Mouse (Mus musculus) limb, embryonic 14.5 days (tissue): ENCODE data around the gene Pold2. TPM values are rescaled to one million over a fixed set of nuclear protein-coding genes. Genes with fewer than 3 reads are reported as not detected.

Experiments
- ATAC-seq: fragments of 200-750 bp; cut with Nextera tagmentation; 2 replicates; pipeline ENCODE4 v1.8.0; 2017; ENCODE audit warnings: low read depth, moderate number of reproducible peaks, moderate TSS enrichment; ENCODE audit not compliant: low FRiP score
- DNase-seq: peaks from one replicate; pipeline ENCODE4 v3.0.0-alpha.2; 2015; ENCODE audit warnings: low spot score
- H3K27ac ChIP-seq: fragments of 300-500 bp; sonication (generic); replicated peaks from 2 replicates; pipeline ENCODE4 v1.5.1; 2014; ENCODE audit warnings: low read depth, mild to moderate bottlenecking, low read length, moderate library complexity, mixed read lengths
- H3K27me3 ChIP-seq: fragments of 300-500 bp; sonication (generic); 2 replicates; pipeline ENCODE4 v1.6.1; 2014; ENCODE audit warnings: low read length, mixed read lengths; ENCODE audit not compliant: control insufficient read depth, insufficient read depth
- H3K36me3 ChIP-seq: fragments of 300-500 bp; sonication (generic); 2 replicates; pipeline ENCODE4 v1.6.1; 2014; ENCODE audit warnings: mild to moderate bottlenecking, low read length, moderate library complexity, mixed read lengths; ENCODE audit not compliant: control insufficient read depth, insufficient read depth
- H3K4me1 ChIP-seq: fragments of 300-500 bp; sonication (generic); 2 replicates; pipeline ENCODE4 v1.6.1; 2014; ENCODE audit warnings: antibody characterized with exemption, low read length, mixed read lengths; ENCODE audit not compliant: control insufficient read depth, insufficient read depth
- H3K4me2 ChIP-seq: fragments of 300-500 bp; sonication (generic); replicated peaks from 2 replicates; pipeline ENCODE4 v1.6.1; 2014; ENCODE audit warnings: low read depth, mild to moderate bottlenecking, low read length, moderate library complexity; ENCODE audit not compliant: severe bottlenecking
- H3K4me3 ChIP-seq: fragments of 300-500 bp; sonication (generic); replicated peaks from 2 replicates; pipeline ENCODE4 v1.5.1; 2014; ENCODE audit warnings: low read length
- H3K9ac ChIP-seq: fragments of 300-500 bp; sonication (generic); 2 replicates; pipeline ENCODE4 v1.6.1; 2014; ENCODE audit warnings: mild to moderate bottlenecking, low read depth, low read length, moderate library complexity; ENCODE audit not compliant: severe bottlenecking
- H3K9me3 ChIP-seq: fragments of 300-500 bp; sonication (generic); 2 replicates; pipeline ENCODE4 v1.6.1; 2016; ENCODE audit warnings: low read length; ENCODE audit not compliant: control insufficient read depth
- POLR2A ChIP-seq: fragments of 200-500 bp; IDR thresholded peaks from 2 replicates; pipeline ENCODE4 v1.8.0; 2012; ENCODE audit warnings: inconsistent platforms, mild to moderate bottlenecking, moderate library complexity, borderline replicate concordance; ENCODE audit not compliant: insufficient read depth, insufficient read length; ENCODE audit errors: extremely low read depth
- WGBS: fragments of 180-500 bp; shearing (Covaris S2); extraction: QIAGEN DNeasy Blood & Tissue Kit; methylation state at CpG from one replicate; pipeline ENCODE4 v1.1.7; 2014; 5-methylcytosine and 5-hydroxymethylcytosine counted together
- polyA plus RNA-seq, 2 experiments: library from polyadenylated mRNA; depleted of rRNA in 1 of 2; stranded (reverse) in 1 of 2; unstranded in 1 of 2; fragments of >200 nt; fragmentation: Nextera tagmentation in 1 of 2; extraction: Ambion mirVana in 1 of 2; gene quantifications; 2 replicates each; pipeline versions ENCODE4 v1.2.1 to v1.2.3; 2012 to 2014

Gene Pold2
- polyA plus RNA-seq, 2 experiments = 95.8 to 158 TPM

GRCm38 (mm10) chr11:5918111-5918510, 40.0 kb upstream of the Pold2 start:
- DNase-seq (no peak), ATAC-seq (no peak)
- Histone ChIP-seq H3K27ac (no peak overlapping the region), H3K9ac (no peak overlapping the region), H3K27me3 (no peaks in the 10 kb centered on the region), H3K4me2 (no peak overlapping the region), H3K4me3 (no peak overlapping the region), H3K36me3 (no peaks in the 10 kb centered on the region), H3K9me3 (no peaks in the 10 kb centered on the region), H3K4me1 (0 out of 2 replicates have a peak, but pooled peaks cover under 1% of the 10 kb centered on the region)
- WGBS = 42% methylated on average over 2 of the region's 2 CpGs
- TF ChIP-seq POLR2A = no peak

- Histone ChIP-seq H3K4me1 (peaks cover 5% of the 10 kb centered on the region; the same call in 1 of the 2 replicates), H3K27ac (no peak overlapping the region), H3K9ac (no peak overlapping the region), H3K36me3 (no peaks in the 10 kb centered on the region), H3K9me3 (no peaks in the 10 kb centered on the region), H3K27me3 (no peaks in the 10 kb centered on the region), H3K4me3 (no peak overlapping the region), H3K4me2 (no peak overlapping the region)
- ATAC-seq (no peak), DNase-seq (no peak)
- 69% methylated on average over 8 of the region's 8 CpGs for WGBS
- no peak for TF ChIP-seq POLR2A
These were observed 38.1 kb upstream of the Pold2 start for GRCm38 (mm10) chr11:5916178-5916548.

GRCm38 (mm10) chr11:5915429-5916177, 37.5 kb upstream of the Pold2 start:
- H3K4me2 ChIP-seq = no peak overlapping the region
- no peak overlapping the region for H3K4me3 ChIP-seq
- no peak overlapping the region for H3K27ac ChIP-seq
- no peaks in the 10 kb centered on the region for H3K36me3 ChIP-seq
- H3K9me3 ChIP-seq = no peaks in the 10 kb centered on the region
- DNase-seq = no peak
- 83% methylated on average over 5 of the region's 5 CpGs for WGBS
- H3K4me1 ChIP-seq = peaks cover 5% of the 10 kb centered on the region; the same call in 1 of the 2 replicates
- TF ChIP-seq POLR2A = no peak
- H3K27me3 ChIP-seq = no peaks in the 10 kb centered on the region
- no peak for ATAC-seq
- no peak overlapping the region for H3K9ac ChIP-seq

GRCm38 (mm10) chr11:5914940-5915339, 36.8 kb upstream of the Pold2 start:
- no peak for DNase-seq
- ATAC-seq = no peak
- no peaks in the 10 kb centered on the region for H3K36me3 ChIP-seq
- 61% methylated on average over 5 of the region's 5 CpGs for WGBS
- no peak overlapping the region for H3K4me3 ChIP-seq
- H3K27me3 ChIP-seq = no peaks in the 10 kb centered on the region
- peaks cover 5% of the 10 kb centered on the region; the same call in 1 of the 2 replicates for H3K4me1 ChIP-seq
- no peak for TF ChIP-seq POLR2A
- H3K27ac ChIP-seq = no peak overlapping the region
- no peak overlapping the region for H3K9ac ChIP-seq
- no peaks in the 10 kb centered on the region for H3K9me3 ChIP-seq
- H3K4me2 ChIP-seq = no peak overlapping the region

GRCm38 (mm10) chr11:5913936-5914335, 35.8 kb upstream of the Pold2 start:
- no peak overlapping the region for H3K9ac ChIP-seq
- ATAC-seq (no peak), DNase-seq (no peak)
- H3K27ac ChIP-seq = no peak overlapping the region
- no peak for TF ChIP-seq POLR2A
- no peaks in the 10 kb centered on the region for H3K9me3 ChIP-seq
- WGBS = 79% methylated on average over 4 of the region's 4 CpGs
- no peaks in the 10 kb centered on the region for H3K36me3 ChIP-seq
- H3K4me2 ChIP-seq = no peak overlapping the region
- peaks cover 5% of the 10 kb centered on the region; the same call in 1 of the 2 replicates for H3K4me1 ChIP-seq
- H3K4me3 ChIP-seq = no peak overlapping the region
- H3K27me3 ChIP-seq = no peaks in the 10 kb centered on the region

GRCm38 (mm10) chr11:5913256-5913655, 35.2 kb upstream of the Pold2 start:
- Histone ChIP-seq H3K9me3 (no peaks in the 10 kb centered on the region), H3K27me3 (no peaks in the 10 kb centered on the region), H3K27ac (no peak overlapping the region), H3K4me2 (no peak overlapping the region), H3K36me3 (no peaks in the 10 kb centered on the region), H3K4me1 (peaks cover 5% of the 10 kb centered on the region; the same call in 1 of the 2 replicates), H3K4me3 (no peak overlapping the region), H3K9ac (no peak overlapping the region)
- no peak for DNase-seq
- WGBS = 54% methylated on average over 8 of the region's 8 CpGs
- TF ChIP-seq POLR2A = no peak
- ATAC-seq = no peak
